Mouse (Mus musculus) mouse embryonic stem cell (cell line): Measurements from ENCODE around the gene Spon1.

ENCODE experiments used
- in situ Hi-C, 2 experiments: fragments of 300-500 bp; cut with MboI; formaldehyde crosslinking; loops; 1 replicate in 1 of 2; 3 replicates in 1 of 2; pipeline ENCODE4 v1.14.3; 2019 to 2020; ENCODE audit warnings: low sequenced_read_pairs in 2 of 2, low pct_unique_long_range_greater_than_20kb in 1 of 2, mixed read lengths in 1 of 2; ENCODE audit not compliant: unreplicated experiment in 1 of 2

The Spon1 gene

DNA sequence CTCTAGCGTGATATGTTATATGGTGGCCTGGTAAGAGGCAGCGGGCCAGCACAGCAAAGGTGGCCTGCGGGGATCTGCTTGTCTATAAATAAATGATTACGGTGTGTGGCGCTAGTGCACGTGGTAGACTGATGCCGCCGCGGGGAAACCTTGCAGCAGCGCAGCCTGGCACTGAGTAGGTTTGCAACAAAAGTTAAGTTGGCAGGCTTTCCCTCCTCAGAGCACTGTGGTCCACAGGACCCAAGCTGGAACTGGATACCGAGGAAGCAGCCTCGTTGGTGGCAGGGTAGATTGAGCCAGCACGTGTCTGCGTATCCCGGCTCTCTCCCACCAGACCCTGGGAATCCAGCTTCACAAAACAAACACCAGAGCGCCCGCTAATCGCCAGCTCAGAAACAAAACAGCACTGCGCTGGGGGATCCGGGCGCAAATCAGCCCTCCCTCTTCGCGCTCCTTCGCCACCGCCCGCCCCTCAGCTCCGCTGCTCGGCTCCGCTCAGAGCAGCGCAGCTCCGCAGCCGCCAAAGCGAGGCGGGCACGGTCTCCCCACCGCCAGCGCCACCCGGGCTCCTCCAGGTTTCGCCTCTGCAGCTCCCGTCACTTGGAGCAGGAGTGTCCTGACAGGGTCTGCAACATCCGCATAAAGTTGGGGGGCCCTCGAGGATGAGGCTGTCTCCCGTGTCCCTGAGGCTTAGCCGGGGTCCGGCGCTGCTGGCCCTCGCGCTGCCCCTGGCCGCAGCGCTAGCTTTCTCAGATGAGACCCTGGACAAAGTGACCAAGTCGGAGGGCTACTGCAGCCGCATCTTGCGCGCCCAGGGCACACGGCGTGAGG is at the start of gene Spon1:
Gene Spon1, plus strand, starts transcription at position 332 of the 831 bp plus-strand sequence.
- in situ Hi-C loops: loop anchor here in 1 of 2 experiments (25.0 kb wide), 1 partner anchor 421 kb away; no protein-coding TSS in a partner anchor

DNA sequence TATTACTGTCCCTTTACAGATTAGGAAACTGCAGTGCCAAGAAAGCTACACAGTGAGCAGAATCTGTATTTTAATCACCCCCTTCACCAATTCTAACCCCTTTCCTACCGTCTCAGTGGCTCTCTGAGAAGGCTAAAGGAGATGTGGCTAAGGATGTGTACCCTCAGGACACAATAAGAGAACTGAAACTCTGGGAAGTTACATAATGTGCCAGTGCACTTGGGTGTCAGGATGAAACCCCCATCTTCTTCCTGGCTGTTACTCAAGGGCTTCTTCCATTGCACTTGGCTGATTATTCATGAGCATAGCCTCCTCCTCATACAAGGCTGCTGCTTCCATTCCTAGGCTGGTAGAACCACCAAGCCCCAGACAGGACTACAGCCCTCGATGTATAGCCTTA is 43.8 kb upstream of the Spon1 start:
- in situ Hi-C loops: loop anchor here in 1 of 2 experiments (25.0 kb wide), 1 partner anchor 335 kb away; the partner anchor contains the start of gene Pth

DNA sequence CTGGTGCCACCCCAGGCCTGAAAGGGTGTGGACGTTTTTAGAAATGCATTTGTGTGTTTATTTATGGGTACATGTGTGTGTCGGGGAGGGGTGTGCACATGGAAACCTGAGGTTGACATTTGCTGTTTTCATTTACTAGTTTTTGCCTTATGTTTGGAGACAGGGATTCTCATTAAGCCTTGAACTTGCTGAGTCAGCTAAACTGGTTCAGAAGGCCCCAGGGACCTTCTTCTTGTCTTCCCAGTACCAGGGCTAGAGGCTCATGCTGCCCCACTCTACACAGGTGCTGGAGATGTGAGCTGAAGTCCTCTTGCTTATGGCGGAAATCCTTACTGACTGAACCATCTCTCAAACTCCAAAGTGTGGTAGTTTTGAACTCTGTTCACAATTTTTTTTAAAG is 41.9 kb upstream of the Spon1 start:
- in situ Hi-C loops: loop anchor here in 1 of 2 experiments (25.0 kb wide), 1 partner anchor 337 kb away; the partner anchor contains the start of gene Pth

DNA sequence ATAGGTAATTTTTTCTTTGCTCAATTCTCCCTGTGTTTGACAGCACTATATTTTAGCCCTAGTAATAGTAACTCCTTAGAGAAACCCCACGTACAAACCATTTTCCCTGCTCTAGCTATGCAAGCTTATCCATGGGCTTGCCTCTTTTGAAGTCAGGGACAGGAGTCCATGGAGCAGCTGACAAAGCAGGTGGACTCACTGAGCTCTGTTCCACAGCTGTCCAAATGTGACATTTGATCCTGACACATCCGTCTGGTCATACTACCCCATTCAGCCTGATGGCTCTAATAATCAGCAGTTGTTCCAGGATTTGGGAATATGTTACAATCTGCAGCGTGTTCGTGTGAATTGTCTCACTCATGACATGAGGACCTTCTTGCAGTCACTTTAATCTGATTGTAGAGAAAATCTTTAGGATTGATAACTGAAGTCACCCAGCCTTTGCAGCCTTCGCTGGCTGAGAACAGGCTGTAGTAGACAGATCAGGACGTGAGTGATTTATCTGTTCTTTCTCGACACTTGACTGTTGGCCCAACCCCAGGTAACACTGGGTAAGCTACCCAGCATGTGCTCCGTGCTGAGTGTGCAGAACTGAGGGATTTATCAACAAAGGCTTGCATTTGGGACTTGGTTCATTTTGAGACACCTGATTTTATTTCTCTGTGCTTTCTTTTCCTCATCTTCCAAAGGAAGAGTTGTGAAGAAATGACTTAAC is 37.6 kb upstream of the Spon1 start:
- in situ Hi-C loops: no loop called here

DNA sequence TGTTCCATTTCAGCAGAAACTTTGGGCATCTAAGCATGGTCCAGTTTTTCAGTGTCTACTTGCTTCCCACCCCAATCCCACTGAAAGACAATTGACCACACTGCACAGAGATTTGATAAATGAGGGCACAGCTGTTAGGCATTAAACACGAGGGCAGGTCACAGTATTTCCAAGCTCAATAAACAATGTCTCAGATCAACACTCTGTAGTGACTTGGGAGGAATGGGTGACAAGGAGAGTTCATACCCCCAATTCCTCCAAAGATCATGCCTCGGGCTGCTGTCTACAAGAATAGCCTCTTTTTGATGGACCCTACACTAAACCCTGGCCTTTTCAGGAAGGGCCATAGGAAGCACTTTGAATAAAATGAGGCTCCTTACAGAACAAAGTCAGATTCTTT is 36.9 kb upstream of the Spon1 start:
- in situ Hi-C loops: no loop called here

DNA sequence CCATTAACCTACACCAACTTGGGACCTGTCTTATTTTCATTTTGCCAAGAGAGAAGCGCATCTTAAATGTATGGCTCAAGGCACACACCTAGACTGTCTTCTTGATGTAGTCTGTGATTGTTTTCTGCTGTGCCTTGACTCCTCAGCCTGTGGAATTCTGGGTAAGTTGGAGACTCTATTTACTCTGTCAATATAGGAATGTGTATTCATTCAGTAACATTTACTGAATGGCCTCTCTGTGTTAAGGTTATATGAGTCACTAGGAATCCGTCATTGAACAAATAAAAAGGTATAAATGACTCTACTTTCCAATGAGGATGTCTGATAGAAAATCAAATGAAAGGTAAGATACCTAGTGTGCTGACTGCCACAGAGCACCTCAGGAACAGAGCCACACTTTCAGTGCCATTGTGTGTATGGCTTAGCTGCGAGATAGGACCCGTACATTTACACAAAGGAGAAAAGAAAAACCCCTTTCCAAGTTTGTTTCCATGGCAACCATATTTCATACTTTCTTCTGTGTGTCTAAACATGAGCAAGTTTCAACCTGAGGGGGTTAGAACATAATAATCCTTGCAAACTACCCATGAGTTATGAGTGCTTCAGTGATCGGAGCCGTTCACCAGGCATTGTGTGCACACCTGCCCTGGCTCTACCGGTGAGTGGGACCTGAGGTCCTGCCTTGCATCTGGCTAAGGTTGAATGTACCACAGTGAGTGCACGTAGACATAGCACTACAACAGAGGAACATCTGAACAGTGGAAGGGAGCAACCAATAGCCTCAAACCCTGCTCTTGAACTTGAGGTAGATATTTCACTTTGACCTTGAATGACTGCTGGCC is 35.2 kb upstream of the Spon1 start:
- in situ Hi-C loops: no loop called here

DNA sequence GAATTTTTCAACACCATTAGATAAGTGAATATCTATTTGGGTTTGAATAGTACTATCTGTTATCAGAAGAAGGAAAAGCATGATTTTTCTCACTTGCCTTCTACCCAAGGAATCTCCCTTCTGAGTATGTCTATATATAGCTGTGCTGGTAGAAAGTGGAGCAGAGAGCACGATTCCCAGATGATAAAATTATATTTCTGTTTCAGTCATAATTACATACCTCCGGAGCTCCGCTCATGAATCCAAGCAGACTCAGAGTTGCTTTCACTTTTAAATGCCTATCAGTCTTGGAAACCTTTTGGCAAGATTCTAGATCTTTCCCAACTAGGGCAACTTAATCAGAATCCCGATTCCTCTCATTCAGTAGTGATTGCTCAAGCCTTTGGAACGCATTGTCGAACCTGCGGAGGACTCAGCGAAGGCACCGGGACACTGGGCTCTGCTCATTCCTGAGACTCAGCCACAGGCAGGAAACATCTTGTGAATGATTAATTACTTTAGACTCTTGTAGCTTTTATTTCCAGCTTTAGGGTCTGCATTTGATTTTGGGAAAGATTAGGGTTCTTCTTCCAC is 27.9 kb upstream of the Spon1 start:
- in situ Hi-C loops: no loop called here

DNA sequence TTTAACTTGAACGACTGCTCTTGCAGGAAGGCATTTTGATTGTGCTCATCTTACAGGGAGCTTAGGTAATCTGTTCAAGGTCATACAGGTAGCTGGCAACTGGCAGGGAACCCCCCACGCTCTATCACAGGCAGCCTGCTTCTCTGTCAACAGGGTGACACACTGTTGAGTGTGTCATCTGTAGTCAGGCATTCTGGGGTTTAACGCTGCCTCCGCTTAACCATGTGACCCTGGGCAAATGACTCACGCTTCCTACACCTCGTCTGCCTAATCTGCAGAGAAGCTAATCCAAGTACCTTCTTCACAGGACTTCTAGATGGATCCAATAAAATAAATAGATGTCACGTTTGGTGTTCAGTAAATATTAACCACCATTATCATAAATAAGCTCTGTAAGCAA is 26.6 kb upstream of the Spon1 start:
- in situ Hi-C loops: no loop called here

DNA sequence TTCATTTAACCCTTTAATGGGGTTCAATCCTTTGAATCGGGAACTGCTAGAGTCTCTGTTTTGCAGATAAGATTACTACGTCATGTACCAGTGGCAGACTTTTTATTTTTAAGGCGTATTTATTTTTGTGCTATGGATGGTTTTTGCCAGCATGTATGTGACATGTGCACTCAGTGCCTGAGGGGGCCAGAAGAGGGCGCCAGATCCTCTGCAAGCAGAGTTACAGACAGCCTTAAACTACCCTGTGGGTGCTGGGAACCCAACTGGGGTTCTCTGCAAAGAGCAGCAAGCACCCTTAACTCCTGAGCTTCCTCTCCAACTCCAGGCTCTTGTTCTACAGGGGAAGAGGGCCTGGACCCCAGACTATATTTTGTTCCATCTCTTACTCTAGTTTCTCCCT is 23.2 kb upstream of the Spon1 start:
- in situ Hi-C loops: no loop called here

DNA sequence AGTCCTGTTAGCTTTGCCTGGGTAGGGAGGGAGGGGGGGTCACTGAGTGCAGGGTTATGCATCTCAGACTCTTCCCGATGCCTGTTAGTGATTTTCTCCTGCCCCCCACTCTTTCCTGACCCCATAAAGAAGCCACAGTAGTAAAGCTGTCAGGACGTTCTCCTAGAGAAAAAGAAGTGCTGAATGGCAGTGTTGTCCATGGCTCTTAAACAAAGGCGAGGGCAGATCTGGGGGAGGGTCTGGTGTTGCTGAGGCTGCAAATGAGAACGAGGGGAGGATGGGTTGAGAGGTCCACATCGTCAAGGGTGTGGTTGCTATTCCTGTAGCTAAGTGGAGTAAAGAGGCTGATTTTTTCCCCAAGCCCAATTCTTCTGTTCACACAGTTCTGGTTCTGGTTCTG is 21.8 kb upstream of the Spon1 start:
- in situ Hi-C loops: no loop called here

DNA sequence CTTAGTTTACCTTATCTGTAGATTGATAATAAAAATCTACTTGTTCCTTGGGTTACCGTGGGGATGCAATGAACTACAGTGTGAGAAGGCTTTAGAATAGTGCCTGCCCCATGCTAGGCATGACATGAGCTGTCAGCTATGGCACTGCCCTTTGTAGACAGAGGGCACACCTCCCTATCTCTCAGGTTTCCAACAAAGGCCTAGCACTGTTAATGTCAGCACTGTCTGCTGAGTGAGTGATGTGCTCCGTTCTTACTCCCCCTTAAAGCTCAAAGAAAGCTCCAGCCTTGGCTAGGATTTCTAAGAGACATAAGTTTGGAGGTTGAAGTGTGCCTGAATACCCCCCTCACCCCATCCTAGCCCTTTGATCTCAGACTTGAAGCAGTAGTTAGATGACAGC is 9.2 kb upstream of the Spon1 start:
- in situ Hi-C loops: loop anchor here in 1 of 2 experiments (25.0 kb wide), 1 partner anchor 431 kb away; no protein-coding TSS in a partner anchor

DNA sequence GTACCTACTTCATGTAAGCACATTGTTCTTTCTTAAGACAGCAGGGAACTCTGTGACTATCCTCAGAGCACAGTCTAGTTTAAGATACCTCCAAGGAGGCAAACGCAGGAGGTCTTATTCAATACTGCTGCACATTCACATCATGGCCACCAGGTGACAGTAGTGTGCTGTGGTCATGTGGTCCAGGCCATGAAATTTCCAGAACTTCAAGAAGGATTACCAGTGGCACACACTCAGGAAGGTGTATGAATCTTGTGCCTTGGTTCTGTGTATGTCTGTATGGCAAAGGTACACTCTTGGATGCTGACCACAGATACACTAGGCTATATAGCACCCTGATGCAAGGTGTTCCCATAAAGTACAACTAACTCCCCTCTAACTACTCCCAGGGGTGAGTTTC is 6.6 kb upstream of the Spon1 start:
- in situ Hi-C loops: loop anchor here in 1 of 2 experiments (25.0 kb wide), 1 partner anchor 428 kb away; no protein-coding TSS in a partner anchor

DNA sequence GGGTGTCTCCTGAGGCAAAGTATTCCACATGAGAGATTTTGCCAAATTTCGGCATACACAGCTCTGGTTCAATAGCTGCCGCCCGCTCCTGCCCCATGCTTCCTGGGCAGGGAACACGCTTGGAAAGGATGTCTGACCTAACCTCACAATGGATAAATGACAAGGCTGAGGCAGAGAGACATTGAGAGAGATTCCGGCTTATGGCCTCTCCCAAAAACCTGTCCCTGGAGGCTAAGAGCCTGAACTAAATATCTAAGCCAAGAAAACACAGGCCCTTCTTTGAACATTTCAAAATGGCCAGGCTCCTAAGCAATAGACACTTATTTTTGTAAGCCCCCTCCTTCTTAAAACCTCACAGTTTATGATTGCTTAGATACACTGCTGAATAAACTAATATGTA is 665 bp upstream of the Spon1 start:
- in situ Hi-C loops: loop anchor here in 1 of 2 experiments (25.0 kb wide), 1 partner anchor 422 kb away; no protein-coding TSS in a partner anchor

DNA sequence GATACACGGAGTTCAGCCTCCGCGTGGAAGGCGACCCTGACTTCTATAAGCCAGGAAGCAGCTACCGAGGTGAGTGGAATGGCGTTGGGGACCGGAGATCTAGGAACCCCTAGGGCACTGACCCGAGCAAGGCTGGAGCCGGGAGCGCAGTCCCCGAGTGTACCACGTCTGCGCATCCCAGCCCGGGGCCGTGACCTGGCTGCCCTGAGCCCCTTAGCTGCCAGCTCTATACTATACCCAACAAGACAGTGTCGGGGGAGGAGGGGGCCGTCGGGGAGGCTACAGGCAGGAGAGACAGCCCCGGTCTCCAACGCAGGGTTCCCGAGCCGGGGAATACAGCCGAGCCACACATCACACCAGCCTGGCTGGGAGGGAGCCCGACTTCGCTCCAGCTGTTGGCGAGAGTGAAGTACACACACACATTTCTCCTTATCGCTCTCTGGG is 722 bp downstream of the Spon1 start:
- in situ Hi-C loops: loop anchor here in 1 of 2 experiments (25.0 kb wide), 1 partner anchor 421 kb away; no protein-coding TSS in a partner anchor

DNA sequence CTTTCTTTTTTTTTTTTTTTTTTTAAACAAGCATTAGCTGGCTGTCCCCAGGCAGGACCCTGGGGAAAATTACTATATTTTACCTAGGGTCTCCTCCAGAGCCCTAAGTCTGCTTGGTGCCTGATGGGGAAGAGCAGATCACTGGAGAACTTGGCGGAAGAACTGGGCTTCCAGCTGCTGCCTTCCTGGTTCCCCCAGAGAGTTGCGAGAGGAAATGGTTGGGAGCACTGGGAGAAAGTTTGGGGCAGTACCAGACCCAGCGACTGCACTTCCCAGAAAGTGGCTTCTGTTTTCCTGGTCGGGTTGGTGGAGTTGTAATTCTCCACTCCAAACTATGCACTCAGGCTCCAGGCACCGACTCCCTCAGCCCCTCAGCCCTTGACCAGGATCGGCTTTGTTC is 1.7 kb downstream of the Spon1 start:
- in situ Hi-C loops: loop anchor here in 1 of 2 experiments (25.0 kb wide), 1 partner anchor 420 kb away; no protein-coding TSS in a partner anchor

DNA sequence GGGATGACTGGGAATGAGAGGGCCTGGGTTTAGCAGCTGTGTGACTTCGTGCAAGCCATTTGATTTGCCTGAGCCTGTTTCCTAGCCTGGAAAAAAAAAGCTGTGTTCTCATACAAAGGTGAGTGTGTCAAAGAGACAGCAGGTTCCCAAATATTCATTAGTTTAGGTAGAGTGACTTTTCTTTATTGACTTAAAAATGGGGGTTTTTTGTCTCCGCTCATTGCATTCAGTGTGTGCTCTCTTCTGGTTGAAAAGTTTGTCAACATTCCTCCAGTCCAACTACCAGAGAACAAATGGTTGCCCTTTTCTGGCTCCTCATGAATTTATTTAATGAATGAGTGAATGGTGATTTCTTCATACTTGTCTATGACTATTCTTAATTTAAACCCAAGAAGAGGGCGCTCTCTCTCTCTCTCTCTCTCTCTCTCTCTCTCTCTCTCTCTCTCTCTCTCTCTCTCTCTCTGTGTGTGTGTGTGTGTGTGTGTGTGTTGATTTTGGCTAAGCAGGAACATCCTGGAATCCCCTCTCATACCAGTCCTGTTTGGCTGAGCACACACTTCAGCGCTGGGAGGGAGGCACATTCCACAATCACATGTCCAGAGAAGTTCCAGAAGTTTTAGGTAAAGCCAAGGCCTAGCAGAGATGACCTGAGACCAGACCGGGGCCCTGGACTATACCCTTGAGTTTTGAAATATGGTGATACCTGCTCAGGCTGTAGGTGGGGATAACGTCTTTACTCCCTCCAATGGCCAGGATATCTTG is 2.6 kb downstream of the Spon1 start:
- in situ Hi-C loops: loop anchor here in 1 of 2 experiments (25.0 kb wide), 1 partner anchor 419 kb away; no protein-coding TSS in a partner anchor

DNA sequence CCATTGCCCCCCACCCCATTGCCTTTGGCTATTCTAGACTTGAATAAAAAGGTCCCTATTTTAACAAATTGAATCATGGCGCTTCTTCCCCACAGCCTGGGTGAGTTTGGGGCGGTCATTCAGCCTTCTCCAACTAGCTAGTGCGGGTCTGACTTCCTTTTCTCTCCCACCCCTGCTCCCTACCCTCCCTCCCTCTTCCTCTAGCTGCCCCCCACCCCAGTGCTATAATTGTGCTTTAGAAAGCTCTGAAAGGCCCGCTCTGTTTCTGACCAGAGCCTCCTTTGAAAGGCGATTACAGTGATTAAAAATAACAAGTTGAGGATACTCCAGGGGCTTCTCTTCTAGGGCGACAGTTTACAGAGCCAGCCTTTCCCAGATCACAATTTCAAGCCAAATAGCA is 3.5 kb downstream of the Spon1 start:
- in situ Hi-C loops: loop anchor here in 1 of 2 experiments (25.0 kb wide), 1 partner anchor 418 kb away; no protein-coding TSS in a partner anchor
